Mouse (Mus musculus) lung, embryonic 16.5 days (tissue): ENCODE results near the gene Otud1. TPM values are rescaled to one million over a fixed set of nuclear protein-coding genes. Genes with fewer than 3 reads are reported as not detected.

ENCODE experiments used
- ATAC-seq: fragments of 200-750 bp; cut with Nextera tagmentation; 2 replicates; pipeline ENCODE4 v1.8.0; 2017; ENCODE audit warnings: low read depth, mild to moderate bottlenecking, moderate library complexity
- H3K27ac ChIP-seq: fragments of 300-500 bp; sonication (generic); 2 replicates; pipeline ENCODE4 v1.5.1; 2014; ENCODE audit warnings: mild to moderate bottlenecking, control low read depth, low read length
- H3K27me3 ChIP-seq: fragments of 300-500 bp; sonication (generic); 2 replicates; pipeline ENCODE4 v1.6.1; 2014; ENCODE audit warnings: low read depth, low read length, mixed read lengths; ENCODE audit not compliant: control insufficient read depth, insufficient read depth
- H3K36me3 ChIP-seq: fragments of 300-500 bp; sonication (generic); 2 replicates; pipeline ENCODE4 v1.6.1; 2014; ENCODE audit warnings: low read length; ENCODE audit not compliant: control insufficient read depth, insufficient read depth
- H3K4me1 ChIP-seq: fragments of 300-500 bp; sonication (generic); replicated peaks from 2 replicates; pipeline ENCODE4 v1.6.1; 2014; ENCODE audit warnings: low read length, mixed read lengths; ENCODE audit not compliant: control insufficient read depth, insufficient read depth
- H3K4me2 ChIP-seq: fragments of 300-500 bp; sonication (generic); 2 replicates; pipeline ENCODE4 v1.6.1; 2014; ENCODE audit warnings: low read depth, low read length, control low read depth
- H3K4me3 ChIP-seq: fragments of 300-500 bp; sonication (generic); 2 replicates; pipeline ENCODE4 v1.5.1; 2014; ENCODE audit warnings: mild to moderate bottlenecking, low read length, control low read depth
- H3K9ac ChIP-seq: fragments of 300-500 bp; sonication (generic); 2 replicates; pipeline ENCODE4 v1.6.1; 2014; ENCODE audit warnings: low read length, control low read depth
- H3K9me3 ChIP-seq: fragments of 300-500 bp; sonication (generic); 2 replicates; pipeline ENCODE4 v1.6.1; 2016; ENCODE audit warnings: low read length; ENCODE audit not compliant: control insufficient read depth
- WGBS: fragments of 180-500 bp; shearing (Covaris S2); extraction: QIAGEN DNeasy Blood & Tissue Kit; methylation state at CpG from one replicate; pipeline ENCODE4 v1.1.7; 2014; 5-methylcytosine and 5-hydroxymethylcytosine counted together
- polyA plus RNA-seq: library from polyadenylated mRNA; unstranded; fragments of >200 nt; fragmentation: Nextera tagmentation; extraction: Ambion mirVana; gene quantifications from 2 replicates; pipeline ENCODE4 v1.2.1, GENCODE M21; 2015

Gene Otud1
- polyA plus RNA-seq, 1 experiment from 2014 or later, result 4.6 TPM

DNA sequence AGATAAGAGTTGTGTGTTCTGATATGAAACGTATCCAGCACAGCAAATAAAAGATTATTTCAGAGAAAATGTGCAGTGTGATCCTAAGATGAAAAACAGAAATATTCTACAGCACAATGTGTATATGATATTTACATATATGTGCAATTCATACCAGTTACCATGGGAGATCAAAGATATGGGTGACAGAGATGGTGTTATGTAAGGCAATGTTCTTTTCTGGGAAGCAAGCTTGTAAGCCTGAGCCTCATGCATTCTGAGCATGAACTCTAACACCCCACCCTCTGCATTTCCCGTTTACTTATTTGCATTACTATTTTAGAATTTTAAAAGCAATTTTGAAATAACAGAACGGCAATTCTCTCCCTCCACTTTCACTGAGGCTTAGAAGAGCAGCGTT lies 11.4 kb upstream of the Otud1 start:
- Histone ChIP-seq H3K27me3 (no peaks in the 10 kb centered on the region), H3K9me3 (no peaks in the 10 kb centered on the region), H3K27ac (no peak overlapping the region), H3K4me3 (no peak overlapping the region), H3K4me1 (no peaks in the 10 kb centered on the region), H3K36me3 (no peaks in the 10 kb centered on the region), H3K9ac (no peak overlapping the region), H3K4me2 (no peak overlapping the region)
- 62% methylated on average over 4 of the region's 4 CpGs for WGBS
- ATAC-seq, result no peak

DNA sequence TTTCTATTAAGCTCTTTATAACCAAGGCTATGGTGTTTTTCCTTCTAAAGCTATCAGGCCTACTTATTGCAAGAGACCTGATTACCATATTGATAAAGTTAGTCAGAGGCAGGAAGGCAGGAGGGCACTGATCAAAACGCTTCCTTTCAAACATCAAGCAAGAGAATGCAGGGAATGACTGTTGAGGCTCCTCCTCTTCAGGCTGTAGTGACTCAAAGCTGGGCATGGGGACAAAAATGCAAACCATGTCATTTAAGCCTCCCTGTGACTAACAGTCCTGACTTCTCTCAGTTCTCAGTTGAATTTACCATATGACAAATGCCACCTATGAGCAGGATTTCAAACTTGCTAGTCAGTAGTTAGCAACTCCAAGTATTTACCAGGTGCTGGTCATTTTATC lies 10.6 kb upstream of the Otud1 start:
- no peaks in the 10 kb centered on the region for H3K27me3 ChIP-seq
- H3K36me3 ChIP-seq, result no peaks in the 10 kb centered on the region
- no peak overlapping the region for H3K27ac ChIP-seq
- no peak overlapping the region for H3K4me3 ChIP-seq
- H3K4me1 ChIP-seq, result no peaks in the 10 kb centered on the region
- H3K9ac ChIP-seq, result no peak overlapping the region
- ATAC-seq, result no peak
- 3% methylated on average over 1 of the region's 1 CpGs for WGBS
- H3K9me3 ChIP-seq, result no peaks in the 10 kb centered on the region
- no peak overlapping the region for H3K4me2 ChIP-seq

DNA sequence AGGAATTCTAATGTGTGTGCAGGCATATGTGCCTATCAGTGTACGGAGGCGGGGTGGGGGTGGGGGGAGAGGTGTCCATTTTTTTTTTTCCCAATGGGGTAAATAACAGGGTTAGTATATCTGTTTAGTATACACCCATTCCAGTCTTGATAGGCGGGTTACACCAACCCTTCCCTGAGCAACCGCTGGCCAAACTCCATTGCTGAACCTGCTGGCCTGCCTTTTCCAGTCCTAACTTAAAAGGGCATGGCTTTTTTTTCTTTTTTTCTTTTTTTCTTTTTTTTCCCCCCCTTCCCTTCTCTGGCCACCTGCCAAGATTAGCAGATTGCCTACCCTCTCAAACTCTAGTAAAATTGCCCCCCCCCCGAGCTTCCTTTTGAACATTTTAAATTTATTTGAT lies 1.1 kb upstream of the Otud1 start:
- Histone ChIP-seq H3K27me3 (no peaks in the 10 kb centered on the region), H3K27ac (no peak overlapping the region), H3K4me1 (peaks cover 18% of the 10 kb centered on the region), H3K4me3 (peak overlapping the region; percentile 86), H3K9me3 (no peaks in the 10 kb centered on the region), H3K9ac (no peak overlapping the region), H3K4me2 (peak overlapping the region; percentile 70), H3K36me3 (no peaks in the 10 kb centered on the region)
- WGBS, result 28% methylated on average over 5 of the region's 5 CpGs
- ATAC-seq, result no peak

DNA sequence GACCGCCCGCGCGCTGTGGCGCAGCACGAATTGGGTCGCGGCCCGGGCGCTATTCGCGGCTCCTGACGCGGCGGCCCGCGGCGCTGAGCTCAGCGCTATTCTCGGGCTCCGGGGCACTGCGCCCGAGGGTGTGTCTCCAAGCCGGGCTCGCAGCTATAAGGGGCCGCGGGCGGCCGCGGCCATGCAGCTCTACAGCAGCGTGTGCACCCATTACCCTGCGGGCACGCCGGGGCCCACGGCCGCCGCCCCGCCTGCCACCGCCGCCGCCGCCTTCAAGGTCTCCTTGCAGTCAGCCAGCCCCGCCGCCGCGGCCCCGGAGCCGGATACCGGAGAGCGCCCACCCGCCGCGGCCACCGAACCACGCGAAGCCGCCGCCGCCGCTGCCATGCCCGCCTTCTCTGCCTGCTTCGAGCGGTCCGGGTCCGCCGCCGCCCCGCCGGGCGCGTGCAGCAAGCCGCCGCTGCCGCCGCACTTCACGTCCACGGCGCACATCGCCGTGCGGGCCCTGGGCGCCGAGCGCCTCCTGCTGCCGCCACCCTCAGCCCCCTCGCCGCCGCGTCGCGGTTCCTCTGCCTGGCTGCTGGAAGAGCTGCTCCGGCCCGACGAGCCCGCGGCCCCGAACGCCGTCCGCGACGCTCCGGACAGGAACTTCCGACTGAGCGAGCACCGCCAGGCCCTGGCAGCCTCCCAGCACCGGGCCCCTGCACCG lies 483 bp downstream of the Otud1 start:
- ATAC-seq, result peak; percentile 88
- WGBS, result under 1% methylated on average over 58 of the region's 108 CpGs
- Histone ChIP-seq H3K9me3 (no peaks in the 10 kb centered on the region), H3K27me3 (no peaks in the 10 kb centered on the region), H3K9ac (peak overlapping the region; percentile 91), H3K4me3 (peak overlapping the region; percentile 86), H3K27ac (peak overlapping the region; percentile 97), H3K36me3 (no peaks in the 10 kb centered on the region), H3K4me1 (peaks cover 23% of the 10 kb centered on the region), H3K4me2 (peak overlapping the region; percentile 80)

DNA sequence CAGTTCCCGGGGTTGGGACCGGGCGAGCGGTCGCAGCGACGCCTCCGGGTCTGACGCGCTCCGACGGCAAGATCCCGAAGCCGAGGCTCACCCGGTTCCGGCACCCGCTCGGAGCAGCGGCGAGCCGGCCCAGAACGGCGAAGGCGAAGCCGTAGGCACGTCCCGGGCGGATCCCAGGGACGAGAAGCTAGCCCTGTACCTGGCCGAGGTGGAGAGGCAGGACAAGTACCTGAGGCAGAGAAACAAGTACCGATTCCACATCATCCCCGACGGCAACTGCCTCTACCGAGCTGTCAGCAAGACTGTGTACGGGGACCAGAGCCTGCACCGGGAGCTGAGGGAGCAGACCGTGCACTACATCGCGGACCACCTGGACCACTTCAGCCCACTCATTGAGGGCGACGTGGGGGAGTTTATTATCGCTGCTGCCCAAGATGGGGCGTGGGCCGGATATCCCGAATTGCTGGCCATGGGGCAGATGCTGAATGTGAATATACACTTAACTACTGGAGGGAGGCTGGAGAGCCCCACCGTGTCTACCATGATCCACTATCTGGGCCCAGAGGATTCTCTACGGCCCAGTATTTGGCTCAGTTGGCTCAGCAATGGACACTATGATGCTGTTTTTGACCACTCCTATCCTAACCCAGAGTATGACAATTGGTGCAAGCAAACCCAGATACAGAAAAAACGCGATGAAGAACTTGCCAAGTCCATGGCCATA lies 1.3 kb downstream of the Otud1 start:
- peak overlapping the region; percentile 80 for H3K4me2 ChIP-seq
- peak overlapping the region; percentile 86 for H3K4me3 ChIP-seq
- H3K4me1 ChIP-seq, result peaks cover 23% of the 10 kb centered on the region
- no peaks in the 10 kb centered on the region for H3K36me3 ChIP-seq
- peak; percentile 2; the same call in 1 of the 2 replicates for ATAC-seq
- H3K9me3 ChIP-seq, result no peaks in the 10 kb centered on the region
- H3K27ac ChIP-seq, result peak overlapping the region; percentile 97
- under 1% methylated on average over 49 of the region's 49 CpGs for WGBS
- peak overlapping the region; percentile 91 for H3K9ac ChIP-seq
- no peaks in the 10 kb centered on the region for H3K27me3 ChIP-seq

DNA sequence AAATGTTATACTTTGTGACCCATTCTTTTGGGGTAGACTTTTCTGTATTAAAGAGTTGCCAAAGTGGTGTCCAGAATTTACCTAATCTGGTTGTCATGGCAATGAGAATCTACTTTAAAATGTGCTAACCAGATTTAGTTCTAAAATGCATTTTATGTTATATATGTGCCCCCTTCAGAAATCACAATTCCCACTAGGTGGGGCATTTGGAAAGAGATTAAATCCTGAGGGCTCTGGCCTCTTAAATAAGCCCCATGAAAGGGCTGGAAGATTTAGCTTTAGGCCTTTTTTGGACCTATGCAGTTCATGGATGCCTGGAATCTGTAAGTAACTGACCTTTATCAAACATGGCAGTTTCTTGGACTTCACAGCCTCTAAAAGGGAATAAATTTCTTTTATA lies 3.3 kb downstream of the Otud1 start:
- Histone ChIP-seq H3K9ac (no peak overlapping the region), H3K4me2 (peak overlapping the region; percentile 40), H3K4me3 (peak overlapping the region; percentile 27; the same call in 1 of the 2 replicates), H3K9me3 (no peaks in the 10 kb centered on the region), H3K27me3 (no peaks in the 10 kb centered on the region), H3K4me1 (peaks cover 34% of the 10 kb centered on the region), H3K27ac (no peak overlapping the region), H3K36me3 (no peaks in the 10 kb centered on the region)
- no peak for ATAC-seq

DNA sequence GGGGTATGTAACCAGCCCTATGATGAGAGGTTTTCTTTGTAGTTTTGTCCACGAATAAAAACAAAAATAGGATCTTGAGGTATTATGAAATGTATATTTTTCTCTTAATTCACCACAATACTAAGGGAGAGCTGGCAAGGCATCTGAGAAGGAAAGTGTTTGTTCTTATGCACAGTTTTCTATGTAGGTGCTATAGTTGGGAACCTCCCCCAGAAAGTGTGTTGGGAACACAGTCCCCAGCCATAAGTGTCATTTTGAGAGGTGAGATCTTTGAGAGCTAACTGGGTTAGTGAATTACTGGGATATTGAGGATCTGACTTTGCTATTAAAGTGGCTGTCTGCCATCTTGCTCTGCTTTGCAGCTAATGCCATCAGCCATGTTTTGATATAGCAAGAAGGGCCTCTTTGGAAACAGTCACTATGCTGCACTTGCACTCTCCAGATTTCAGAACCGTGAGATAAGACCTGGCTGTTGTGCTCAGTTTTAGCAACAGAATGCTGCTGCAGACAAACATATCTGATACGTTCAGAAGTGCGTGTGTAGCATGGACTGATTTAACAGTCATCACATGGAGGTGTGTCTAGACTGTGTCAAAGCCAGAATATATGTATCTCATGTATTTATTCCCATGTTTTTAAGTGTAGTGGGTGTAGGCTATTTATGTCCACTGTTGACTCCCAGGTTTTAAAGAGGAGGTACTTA lies 5.7 kb downstream of the Otud1 start:
- WGBS, result 57% methylated on average over 4 of the region's 4 CpGs
- no peaks in the 10 kb centered on the region for H3K27me3 ChIP-seq
- no peak for ATAC-seq
- no peak overlapping the region for H3K9ac ChIP-seq
- H3K9me3 ChIP-seq, result no peaks in the 10 kb centered on the region
- H3K4me3 ChIP-seq, result no peak overlapping the region
- H3K4me2 ChIP-seq, result no peak overlapping the region
- H3K27ac ChIP-seq, result peak overlapping the region; percentile 7; the same call in 1 of the 2 replicates
- peaks cover 36% of the 10 kb centered on the region for H3K4me1 ChIP-seq
- no peaks in the 10 kb centered on the region for H3K36me3 ChIP-seq

DNA sequence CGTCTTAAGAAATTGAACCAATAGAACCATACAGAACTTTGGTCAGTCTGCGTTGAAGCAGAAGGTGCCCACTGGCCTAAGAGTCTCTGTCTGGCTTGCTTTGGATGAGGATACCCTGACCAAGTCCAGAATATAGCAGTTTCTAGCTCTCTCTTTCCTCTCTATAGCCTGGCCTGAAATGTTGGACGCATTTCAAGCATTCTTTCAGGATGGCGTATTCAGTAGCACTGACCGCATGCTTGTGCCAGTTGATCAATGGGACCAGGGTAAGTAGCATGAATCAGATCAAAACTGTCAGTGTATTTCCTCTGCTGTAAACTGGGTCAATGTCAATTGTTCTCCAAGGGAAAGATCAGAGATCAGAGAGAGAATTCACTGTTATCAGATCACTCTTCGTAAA lies 6.6 kb downstream of the Otud1 start:
- Histone ChIP-seq H3K4me3 (no peak overlapping the region), H3K4me2 (no peak overlapping the region), H3K9me3 (no peaks in the 10 kb centered on the region), H3K4me1 (peaks cover 31% of the 10 kb centered on the region), H3K9ac (no peak overlapping the region), H3K36me3 (no peaks in the 10 kb centered on the region), H3K27ac (peak overlapping the region; percentile 46), H3K27me3 (no peaks in the 10 kb centered on the region)
- 24% methylated on average over 6 of the region's 6 CpGs for WGBS
- ATAC-seq, result peak; percentile 68
